Mouse (Mus musculus) gastrocnemius, postnatal 36 days (tissue): ENCODE measurements around the gene Olfr914. TPM values are rescaled to one million over a fixed set of nuclear protein-coding genes. Genes with fewer than 3 reads are reported as not detected.

ENCODE experiments used
- DNase-seq, 2 experiments: peaks; one replicate each; pipeline ENCODE4 v3.0.0; 2022
- intact Hi-C: fragments of 180-260 bp; cut with DNase I; formaldehyde crosslinking; loops from one replicate; pipeline ENCODE4 v1.15.1; 2025
- long read RNA-seq, 2 experiments: library from polyadenylated mRNA; stranded (forward); transcript quantifications; one replicate each; pipeline ENCODE4 v2.0.0; 2021
- total RNA-seq, 2 experiments: library from RNA; stranded (reverse); gene quantifications; 2 replicates each; pipeline ENCODE4 v1.2.3; 2021

Olfr914 gene
- total RNA-seq, result not detected
- long read RNA-seq, experiment 1, result 0 reads
- long read RNA-seq, experiment 2, result 0 reads

GRCm38 (mm10) chr9:38604802-38605201 lies at the start of gene Olfr914:
TSS of gene Olfr914 (plus strand) at chr9:38605102.
- intact Hi-C loops, result no loop called here
- DNase-seq, result no peak

GRCm38 (mm10) chr9:38579878-38580277 lies 25.0 kb upstream of the Olfr914 start, which contains the start of gene Olfr912:
TSS of gene Olfr912 (plus strand) at chr9:38580178.
- no peak for DNase-seq
- intact Hi-C loops, result no loop called here

GRCm38 (mm10) chr9:38591056-38591455 lies 13.8 kb upstream of the Olfr914 start:
- intact Hi-C loops, result no loop called here
- no peak for DNase-seq

GRCm38 (mm10) chr9:38592459-38592858 lies 12.4 kb upstream of the Olfr914 start, which contains the start of gene Olfr913:
TSS of gene Olfr913 (plus strand) at chr9:38592759.
- intact Hi-C loops, result no loop called here
- no peak for DNase-seq

- no peak for DNase-seq
- intact Hi-C loops, result no loop called here
Observed at GRCm38 (mm10) chr9:38632406-38632805, 27.5 kb downstream of the Olfr914 start.

GRCm38 (mm10) chr9:38659775-38660174 lies 54.9 kb downstream of the Olfr914 start, which contains the start of gene Olfr916:
TSS of gene Olfr916 (minus strand) at chr9:38659875.
- no peak for DNase-seq
- intact Hi-C loops, result no loop called here

Other genes with a start within 250 kb of the Olfr914 start
- not detected for gene Olfr250, start 238.2 kb upstream of the Olfr914 start, total RNA-seq
- gene Olfr251, start 228.0 kb upstream of the Olfr914 start, total RNA-seq, result not detected
- gene Olfr147, start 203.4 kb upstream of the Olfr914 start, total RNA-seq, result not detected
- not detected for gene Olfr901, start 175.6 kb upstream of the Olfr914 start, total RNA-seq
- gene Olfr902, start 157.4 kb upstream of the Olfr914 start, total RNA-seq, result not detected
- not detected for gene Olfr904, start 142.0 kb upstream of the Olfr914 start, total RNA-seq
- gene Olfr905, start 134.0 kb upstream of the Olfr914 start, total RNA-seq, result not detected
- not detected for gene Olfr906, start 118.0 kb upstream of the Olfr914 start, total RNA-seq
- not detected for gene Olfr907, start 109.3 kb upstream of the Olfr914 start, total RNA-seq
- gene Olfr911-ps1, start 83.5 kb upstream of the Olfr914 start, total RNA-seq, result not detected
- not detected for gene Olfr910, start 67.3 kb upstream of the Olfr914 start, total RNA-seq
- gene Olfr912, start 24.9 kb upstream of the Olfr914 start, total RNA-seq, result not detected
- not detected for gene Olfr913, start 12.3 kb upstream of the Olfr914 start, total RNA-seq
- not detected for gene Olfr916, start 54.8 kb downstream of the Olfr914 start, total RNA-seq
- gene Olfr917, start 60.7 kb downstream of the Olfr914 start, total RNA-seq, result not detected
- not detected for gene Olfr918, start 69.5 kb downstream of the Olfr914 start, total RNA-seq
- not detected for gene Olfr919, start 98.6 kb downstream of the Olfr914 start, total RNA-seq
- 10 to 100 TPM; 12.3 to 14.1 TPM for gene Vwa5a, start 113.2 kb downstream of the Olfr914 start, total RNA-seq
- gene Olfr920, start 147.2 kb downstream of the Olfr914 start, total RNA-seq, result under 1 TPM in 1 of 2 experiments, not detected in 1; 0.05 TPM
- not detected for gene Olfr921, start 168.0 kb downstream of the Olfr914 start, total RNA-seq
- gene Olfr922, start 209.5 kb downstream of the Olfr914 start, total RNA-seq, result not detected
- gene Olfr923, start 221.4 kb downstream of the Olfr914 start, total RNA-seq, result not detected
- gene Olfr924, start 239.3 kb downstream of the Olfr914 start, total RNA-seq, result not detected
- not detected for gene Olfr26, start 250.0 kb downstream of the Olfr914 start, total RNA-seq